Mouse (Mus musculus) stomach, postnatal 0 days (tissue): ENCODE data around the gene Zrsr1. TPM values are rescaled to one million over a fixed set of nuclear protein-coding genes. Genes with fewer than 3 reads are reported as not detected.

ENCODE experiments used
- ATAC-seq: fragments of 200-750 bp; cut with Nextera tagmentation; 2 replicates; pipeline ENCODE4 v1.8.0; 2017; ENCODE audit not compliant: low FRiP score, low TSS enrichment
- DNase-seq: peaks from one replicate; pipeline ENCODE4 v3.0.0-alpha.2; 2016; ENCODE audit warnings: low spot score
- H3K27ac ChIP-seq: fragments of 300-500 bp; sonication (generic); replicated peaks from 2 replicates; pipeline ENCODE4 v1.5.1; 2014; ENCODE audit warnings: mild to moderate bottlenecking, control low read depth
- H3K27me3 ChIP-seq: fragments of 300-500 bp; sonication (generic); 2 replicates; pipeline ENCODE4 v1.6.1; 2014; ENCODE audit warnings: low read length; ENCODE audit not compliant: control insufficient read depth, insufficient read depth
- H3K36me3 ChIP-seq: fragments of 300-500 bp; sonication (generic); 2 replicates; pipeline ENCODE4 v1.6.1; 2014; ENCODE audit warnings: low read length, mixed read lengths; ENCODE audit not compliant: control insufficient read depth, insufficient read depth
- H3K4me1 ChIP-seq: fragments of 300-500 bp; sonication (generic); replicated peaks from 2 replicates; pipeline ENCODE4 v1.6.1; 2014; ENCODE audit warnings: antibody characterized with exemption; ENCODE audit not compliant: control insufficient read depth, insufficient read depth
- H3K4me2 ChIP-seq: fragments of 300-500 bp; sonication (generic); replicated peaks from 2 replicates; pipeline ENCODE4 v1.6.1; 2014; ENCODE audit warnings: low read depth, mild to moderate bottlenecking, control low read depth, moderate library complexity
- H3K4me3 ChIP-seq: fragments of 300-500 bp; sonication (generic); 2 replicates; pipeline ENCODE4 v1.5.1; 2014; ENCODE audit warnings: low read depth, low read length, control low read depth
- H3K9ac ChIP-seq: fragments of 300-500 bp; sonication (generic); 2 replicates; pipeline ENCODE4 v1.6.1; 2014; ENCODE audit warnings: mild to moderate bottlenecking, low read length, control low read depth, mixed read lengths
- H3K9me3 ChIP-seq: fragments of 300-500 bp; sonication (generic); 2 replicates; pipeline ENCODE4 v1.6.1; 2016; ENCODE audit warnings: low read length; ENCODE audit not compliant: control insufficient read depth
- CTCF ChIP-seq: IDR thresholded peaks from 2 replicates; pipeline ENCODE4 v1.5.1; 2016; ENCODE audit warnings: antibody characterized with exemption, low read depth, mild to moderate bottlenecking, moderate library complexity
- EP300 ChIP-seq: optimal IDR thresholded peaks from 2 replicates; pipeline ENCODE3; 2016; ENCODE audit warnings: antibody characterized with exemption
- WGBS: fragments of 180-500 bp; shearing (Covaris S2); extraction: QIAGEN DNeasy Blood & Tissue Kit; methylation state at CpG from one replicate; pipeline ENCODE4 v1.1.7; 2014; 5-methylcytosine and 5-hydroxymethylcytosine counted together
- polyA plus RNA-seq: library from polyadenylated mRNA; unstranded; fragments of >200 nt; fragmentation: Nextera tagmentation; extraction: Ambion mirVana; gene quantifications from 2 replicates; pipeline ENCODE4 v1.2.1, GENCODE M21; 2015

The Zrsr1 gene
- polyA plus RNA-seq, 1 experiment from 2014 or later = 2.2 TPM

- DNase-seq = no peak
- Histone ChIP-seq H3K9me3 (no peaks in the 10 kb centered on the region), H3K36me3 (0 out of 2 replicates have a peak, but pooled peaks cover 2% of the 10 kb centered on the region), H3K27ac (no peak overlapping the region), H3K4me2 (no peak overlapping the region), H3K9ac (no peak overlapping the region), H3K27me3 (no peaks in the 10 kb centered on the region), H3K4me1 (peaks cover 4% of the 10 kb centered on the region), H3K4me3 (no peak overlapping the region)
- ATAC-seq = no peak
- WGBS = 68% methylated on average over 6 of the region's 6 CpGs
- TF ChIP-seq CTCF (no peak), EP300 (no peak)
Observed at GRCm38 (mm10) chr11:22982846-22983245, 11.0 kb downstream of the Zrsr1 start.

- DNase-seq = no peak
- WGBS = 71% methylated on average over 3 of the region's 3 CpGs
- Histone ChIP-seq H3K36me3 (no peaks in the 10 kb centered on the region), H3K4me1 (peaks cover 4% of the 10 kb centered on the region), H3K4me3 (no peak overlapping the region), H3K27me3 (no peaks in the 10 kb centered on the region), H3K9me3 (no peaks in the 10 kb centered on the region), H3K4me2 (no peak overlapping the region), H3K27ac (no peak overlapping the region), H3K9ac (no peak overlapping the region)
- no peak for TF ChIP-seq EP300
- TF ChIP-seq CTCF = no peak
- no peak for ATAC-seq
Observed at GRCm38 (mm10) chr11:22985510-22985909, 13.7 kb downstream of the Zrsr1 start.

- TF ChIP-seq EP300 (no peak), CTCF (peak; percentile 93)
- H3K27ac ChIP-seq = no peak overlapping the region
- no peaks in the 10 kb centered on the region for H3K4me1 ChIP-seq
- no peak overlapping the region for H3K4me3 ChIP-seq
- H3K9me3 ChIP-seq = no peaks in the 10 kb centered on the region
- ATAC-seq (no peak), DNase-seq (peak; percentile 26)
- no peaks in the 10 kb centered on the region for H3K36me3 ChIP-seq
- H3K27me3 ChIP-seq = no peaks in the 10 kb centered on the region
- WGBS = 36% methylated on average over 2 of the region's 2 CpGs
- no peak overlapping the region for H3K9ac ChIP-seq
- no peak overlapping the region for H3K4me2 ChIP-seq
Observed at GRCm38 (mm10) chr11:22987357-22987756, 15.6 kb downstream of the Zrsr1 start.

GRCm38 (mm10) chr11:22989786-22990185 is 18.0 kb downstream of the Zrsr1 start:
- DNase-seq (no peak), ATAC-seq (0 out of 2 replicates have a peak, but pooled peaks have one; percentile 0)
- peak overlapping the region; percentile 50 for H3K4me2 ChIP-seq
- peak overlapping the region; percentile 88 for H3K4me3 ChIP-seq
- TF ChIP-seq CTCF = no peak
- TF ChIP-seq EP300 = no peak
- 27% methylated on average over 1 of the region's 1 CpGs for WGBS
- peak overlapping the region; percentile 84 for H3K27ac ChIP-seq
- no peaks in the 10 kb centered on the region for H3K9me3 ChIP-seq
- H3K9ac ChIP-seq = peak overlapping the region; percentile 90
- no peaks in the 10 kb centered on the region for H3K4me1 ChIP-seq
- H3K27me3 ChIP-seq = no peaks in the 10 kb centered on the region
- H3K36me3 ChIP-seq = no peaks in the 10 kb centered on the region

GRCm38 (mm10) chr11:22990393-22991126 is 18.8 kb downstream of the Zrsr1 start, which contains the start of gene Cct4:
Cct4 (plus strand) TSS chr11:22990519.
- Histone ChIP-seq H3K4me1 (no peaks in the 10 kb centered on the region), H3K9me3 (no peaks in the 10 kb centered on the region), H3K9ac (peak within 1 kb of the TSS; percentile 90), H3K27me3 (no peaks in the 10 kb centered on the region), H3K4me2 (peak within 1 kb of the TSS; percentile 50), H3K27ac (peak within 1 kb of the TSS; percentile 84), H3K36me3 (no peaks in the 10 kb centered on the region), H3K4me3 (peak within 1 kb of the TSS; percentile 88)
- peak; percentile 93 for DNase-seq
- TF ChIP-seq CTCF = no peak
- TF ChIP-seq EP300 = no peak
- peak; percentile 98 for ATAC-seq
- WGBS = under 1% methylated on average over 66 of the region's 66 CpGs

GRCm38 (mm10) chr11:22991218-22991835 is 19.5 kb downstream of the Zrsr1 start:
- no peaks in the 10 kb centered on the region for H3K9me3 ChIP-seq
- H3K4me2 ChIP-seq = peak overlapping the region; percentile 50
- peak overlapping the region; percentile 88 for H3K4me3 ChIP-seq
- no peaks in the 10 kb centered on the region for H3K27me3 ChIP-seq
- DNase-seq (no peak), ATAC-seq (no peak)
- H3K4me1 ChIP-seq = no peaks in the 10 kb centered on the region
- TF ChIP-seq EP300 (no peak), CTCF (no peak)
- peak overlapping the region; percentile 84; the same call in 1 of the 2 replicates for H3K27ac ChIP-seq
- peak overlapping the region; percentile 90 for H3K9ac ChIP-seq
- WGBS = 4% methylated on average over 14 of the region's 14 CpGs
- no peaks in the 10 kb centered on the region for H3K36me3 ChIP-seq
